Mouse (Mus musculus): Measurements from ENCODE around the gene Klhl29.

- no peak for TF ChIP-seq CTCF (IDR thresholded peaks at IDR 0.05; ENCODE audit: control insufficient read depth, insufficient read depth, low read length)
- TF ChIP-seq POLR2A (IDR thresholded peaks at IDR 0.05; ENCODE audit: borderline replicate concordance, control insufficient read depth, low read depth, low read length) = no peak
Measured at GRCm38 (mm10) chr12:5285579-5285978, 89.9 kb downstream of the Klhl29 start.

Data from bone marrow, adult 2 months (tissue).